Mouse (Mus musculus): ENCODE data around the gene Gpank1. TPM values are rescaled to one million over a fixed set of nuclear protein-coding genes. Genes with fewer than 3 reads are reported as not detected.

The Gpank1 gene
- polyA plus RNA-seq, 1 experiment from 2014 or later: 13.4 TPM

GRCm38 (mm10) chr17:35172445-35173234, 51.4 kb downstream of the Gpank1 start:
- Histone ChIP-seq H3K36me3 (ENCODE audit: control insufficient read depth, insufficient read depth, low read length) (no peaks in the 10 kb centered on the region), H3K9ac (ENCODE audit: low read depth, low read length) (no peak overlapping the region), H3K9me3 (ENCODE audit: control insufficient read depth, low read length) (no peaks in the 10 kb centered on the region), H3K4me1 (ENCODE audit: control insufficient read depth, insufficient read depth, low read length) (peaks cover 6% of the 10 kb centered on the region; the same call in 1 of the 2 replicates), H3K4me3 (ENCODE audit: low read depth, low read length) (no peak overlapping the region), H3K4me2 (ENCODE audit: low read depth, low read length) (no peak overlapping the region), H3K27ac (replicated peaks; ENCODE audit: low read depth, low read length) (no peak overlapping the region), H3K27me3 (replicated peaks; ENCODE audit: control insufficient read depth, insufficient read depth, low read length) (no peaks in the 10 kb centered on the region)
- DNase-seq (ENCODE audit: low spot score) (peak; percentile 71), ATAC-seq (ENCODE audit: low read depth) (peak; percentile 45)
- WGBS: 62% methylated on average over 11 of the region's 11 CpGs

- Histone ChIP-seq H3K4me3 (ENCODE audit: low read depth, low read length) (no peak overlapping the region), H3K27me3 (replicated peaks; ENCODE audit: control insufficient read depth, insufficient read depth, low read length) (no peaks in the 10 kb centered on the region), H3K36me3 (ENCODE audit: control insufficient read depth, insufficient read depth, low read length) (no peaks in the 10 kb centered on the region), H3K4me2 (ENCODE audit: low read depth, low read length) (no peak overlapping the region), H3K4me1 (ENCODE audit: control insufficient read depth, insufficient read depth, low read length) (peaks cover 6% of the 10 kb centered on the region; the same call in 1 of the 2 replicates), H3K27ac (replicated peaks; ENCODE audit: low read depth, low read length) (no peak overlapping the region; the same call in 1 of the 2 replicates), H3K9ac (ENCODE audit: low read depth, low read length) (peak overlapping the region; percentile 19; the same call in 1 of the 2 replicates), H3K9me3 (ENCODE audit: control insufficient read depth, low read length) (no peaks in the 10 kb centered on the region)
- no peak for ATAC-seq (ENCODE audit: low read depth)
- no peak for DNase-seq (ENCODE audit: low spot score)
- 57% methylated on average over 3 of the region's 3 CpGs for WGBS
Measured at GRCm38 (mm10) chr17:35173329-35173728, 52.1 kb downstream of the Gpank1 start.

Other genes starting within 250 kb of the Gpank1 start
- gene Zbtb12, start 242.0 kb upstream of the Gpank1 start, polyA plus RNA-seq (2014; fragmentation: Nextera tagmentation; extraction: Ambion mirVana): 0.83 and 1.0 TPM in 2 replicates
- not detected in 2 replicates for gene Gm20547, start 239.4 kb upstream of the Gpank1 start, polyA plus RNA-seq (2014; fragmentation: Nextera tagmentation; extraction: Ambion mirVana)
- gene C2, start 223.2 kb upstream of the Gpank1 start, polyA plus RNA-seq (2014; fragmentation: Nextera tagmentation; extraction: Ambion mirVana): 4.0 and 5.6 TPM in 2 replicates
- 61.0 and 65.7 TPM in 2 replicates for gene Ehmt2, start 223.0 kb upstream of the Gpank1 start, polyA plus RNA-seq (2014; fragmentation: Nextera tagmentation; extraction: Ambion mirVana)
- 0.14 and 0.53 TPM in 2 replicates for gene Slc44a4, start 207.0 kb upstream of the Gpank1 start, polyA plus RNA-seq (2014; fragmentation: Nextera tagmentation; extraction: Ambion mirVana)
- 15.0 and 15.4 TPM in 2 replicates for gene Neu1, start 190.2 kb upstream of the Gpank1 start, polyA plus RNA-seq (2014; fragmentation: Nextera tagmentation; extraction: Ambion mirVana)
- 0.69 and 2.3 TPM in 2 replicates for gene Hspa1b, start 162.2 kb upstream of the Gpank1 start, polyA plus RNA-seq (2014; fragmentation: Nextera tagmentation; extraction: Ambion mirVana)
- gene Gm20481, start 151.5 kb upstream of the Gpank1 start, polyA plus RNA-seq (2014; fragmentation: Nextera tagmentation; extraction: Ambion mirVana): not detected in 2 replicates
- 7.3 TPM in 2 replicates for gene Hspa1a, start 149.3 kb upstream of the Gpank1 start, polyA plus RNA-seq (2014; fragmentation: Nextera tagmentation; extraction: Ambion mirVana)
- 0.99 and 1.0 TPM in 2 replicates for gene Hspa1l, start 148.8 kb upstream of the Gpank1 start, polyA plus RNA-seq (2014; fragmentation: Nextera tagmentation; extraction: Ambion mirVana)
- gene Lsm2, start 139.6 kb upstream of the Gpank1 start, polyA plus RNA-seq (2014; fragmentation: Nextera tagmentation; extraction: Ambion mirVana): 151 and 159 TPM in 2 replicates
- gene Vars, start 120.5 kb upstream of the Gpank1 start, polyA plus RNA-seq (2014; fragmentation: Nextera tagmentation; extraction: Ambion mirVana): 80.3 and 87.7 TPM in 2 replicates
- gene Vwa7, start 104.9 kb upstream of the Gpank1 start, polyA plus RNA-seq (2014; fragmentation: Nextera tagmentation; extraction: Ambion mirVana): 0.07 and 0.20 TPM in 2 replicates
- 12.2 and 16.5 TPM in 2 replicates for gene Sapcd1, start 93.4 kb upstream of the Gpank1 start, polyA plus RNA-seq (2014; fragmentation: Nextera tagmentation; extraction: Ambion mirVana)
- gene Msh5, start 74.7 kb upstream of the Gpank1 start, polyA plus RNA-seq (2014; fragmentation: Nextera tagmentation; extraction: Ambion mirVana): 2.5 and 3.4 TPM in 2 replicates
- 90.9 and 96.9 TPM in 2 replicates for gene Clic1, start 71.5 kb upstream of the Gpank1 start, polyA plus RNA-seq (2014; fragmentation: Nextera tagmentation; extraction: Ambion mirVana)
- 291 and 341 TPM in 2 replicates for gene Ddah2, start 62.4 kb upstream of the Gpank1 start, polyA plus RNA-seq (2014; fragmentation: Nextera tagmentation; extraction: Ambion mirVana)
- 9.5 and 21.2 TPM in 2 replicates for gene Ly6g6c, start 56.1 kb upstream of the Gpank1 start, polyA plus RNA-seq (2014; fragmentation: Nextera tagmentation; extraction: Ambion mirVana)
- gene Mpig6b, start 55.3 kb upstream of the Gpank1 start, polyA plus RNA-seq (2014; fragmentation: Nextera tagmentation; extraction: Ambion mirVana): 0.55 and 0.96 TPM in 2 replicates
- 9.4 and 11.8 TPM in 2 replicates for gene Ly6g6e, start 44.6 kb upstream of the Gpank1 start, polyA plus RNA-seq (2014; fragmentation: Nextera tagmentation; extraction: Ambion mirVana)
- 0.46 and 1.4 TPM in 2 replicates for gene Ly6g6d, start 43.4 kb upstream of the Gpank1 start, polyA plus RNA-seq (2014; fragmentation: Nextera tagmentation; extraction: Ambion mirVana)
- gene Ly6g6f, start 35.8 kb upstream of the Gpank1 start, polyA plus RNA-seq (2014; fragmentation: Nextera tagmentation; extraction: Ambion mirVana): 0.18 TPM in 1 of 2 replicates, not detected in the other
- 77.2 and 92.3 TPM in 2 replicates for gene Abhd16a, start 32.2 kb upstream of the Gpank1 start, polyA plus RNA-seq (2014; fragmentation: Nextera tagmentation; extraction: Ambion mirVana)
- not detected in 2 replicates for gene Ly6g5c, start 13.2 kb upstream of the Gpank1 start, polyA plus RNA-seq (2014; fragmentation: Nextera tagmentation; extraction: Ambion mirVana)
- 0.41 and 0.70 TPM in 2 replicates for gene Ly6g5b, start 6.0 kb upstream of the Gpank1 start, polyA plus RNA-seq (2014; fragmentation: Nextera tagmentation; extraction: Ambion mirVana)
- gene Csnk2b, start 598 bp downstream of the Gpank1 start, polyA plus RNA-seq (2014; fragmentation: Nextera tagmentation; extraction: Ambion mirVana): 277 and 279 TPM in 2 replicates
- gene D17H6S53E, start 4.9 kb downstream of the Gpank1 start, polyA plus RNA-seq (2014; fragmentation: Nextera tagmentation; extraction: Ambion mirVana): 5.6 and 6.0 TPM in 2 replicates
- 0.28 TPM in 1 of 2 replicates, not detected in the other for gene Apom, start 10.6 kb downstream of the Gpank1 start, polyA plus RNA-seq (2014; fragmentation: Nextera tagmentation; extraction: Ambion mirVana)
- gene Bag6, start 13.7 kb downstream of the Gpank1 start, polyA plus RNA-seq (2014; fragmentation: Nextera tagmentation; extraction: Ambion mirVana): 72.2 and 77.3 TPM in 2 replicates
- 151 and 172 TPM in 2 replicates for gene Prrc2a, start 43.4 kb downstream of the Gpank1 start, polyA plus RNA-seq (2014; fragmentation: Nextera tagmentation; extraction: Ambion mirVana)
- 16.5 and 17.7 TPM in 2 replicates for gene Aif1, start 54.6 kb downstream of the Gpank1 start, polyA plus RNA-seq (2014; fragmentation: Nextera tagmentation; extraction: Ambion mirVana)
- gene Lst1, start 67.0 kb downstream of the Gpank1 start, polyA plus RNA-seq (2014; fragmentation: Nextera tagmentation; extraction: Ambion mirVana): 22.2 and 26.9 TPM in 2 replicates
- gene Ltb, start 73.0 kb downstream of the Gpank1 start, polyA plus RNA-seq (2014; fragmentation: Nextera tagmentation; extraction: Ambion mirVana): 2.0 and 3.3 TPM in 2 replicates
- 0.62 and 0.74 TPM in 2 replicates for gene Tnf, start 80.6 kb downstream of the Gpank1 start, polyA plus RNA-seq (2014; fragmentation: Nextera tagmentation; extraction: Ambion mirVana)
- 0.34 and 0.40 TPM in 2 replicates for gene Lta, start 83.9 kb downstream of the Gpank1 start, polyA plus RNA-seq (2014; fragmentation: Nextera tagmentation; extraction: Ambion mirVana)
- gene Gm16181, start 99.4 kb downstream of the Gpank1 start, polyA plus RNA-seq (2014; fragmentation: Nextera tagmentation; extraction: Ambion mirVana): 0.47 TPM in 1 of 2 replicates, not detected in the other
- 5.1 and 5.2 TPM in 2 replicates for gene Atp6v1g2, start 112.2 kb downstream of the Gpank1 start, polyA plus RNA-seq (2014; fragmentation: Nextera tagmentation; extraction: Ambion mirVana)
- 3.3 and 4.8 TPM in 2 replicates for gene Nfkbil1, start 114.3 kb downstream of the Gpank1 start, polyA plus RNA-seq (2014; fragmentation: Nextera tagmentation; extraction: Ambion mirVana)
- 347 and 431 TPM in 2 replicates for gene Ddx39b, start 120.3 kb downstream of the Gpank1 start, polyA plus RNA-seq (2014; fragmentation: Nextera tagmentation; extraction: Ambion mirVana)
- gene H2-D1, start 141.3 kb downstream of the Gpank1 start, polyA plus RNA-seq (2014; fragmentation: Nextera tagmentation; extraction: Ambion mirVana): 46.9 and 51.7 TPM in 2 replicates
- 0.25 TPM in 1 of 2 replicates, not detected in the other for gene H2-Q1, start 198.9 kb downstream of the Gpank1 start, polyA plus RNA-seq (2014; fragmentation: Nextera tagmentation; extraction: Ambion mirVana)
- 0.22 and 0.62 TPM in 2 replicates for gene H2-Q2, start 220.8 kb downstream of the Gpank1 start, polyA plus RNA-seq (2014; fragmentation: Nextera tagmentation; extraction: Ambion mirVana)

Data from embryonic facial prominence, embryonic 14.5 days (tissue).